Mouse (Mus musculus): ENCODE data around the gene Jak1. TPM values are rescaled to one million over a fixed set of nuclear protein-coding genes. Genes with fewer than 3 reads are reported as not detected.
A peak's percentile ranks its signal among the peaks of the same experiment; 100 is the strongest.

Gene Jak1
- polyA plus RNA-seq, 1 experiment from 2014 or later: 48.3 TPM

DNA sequence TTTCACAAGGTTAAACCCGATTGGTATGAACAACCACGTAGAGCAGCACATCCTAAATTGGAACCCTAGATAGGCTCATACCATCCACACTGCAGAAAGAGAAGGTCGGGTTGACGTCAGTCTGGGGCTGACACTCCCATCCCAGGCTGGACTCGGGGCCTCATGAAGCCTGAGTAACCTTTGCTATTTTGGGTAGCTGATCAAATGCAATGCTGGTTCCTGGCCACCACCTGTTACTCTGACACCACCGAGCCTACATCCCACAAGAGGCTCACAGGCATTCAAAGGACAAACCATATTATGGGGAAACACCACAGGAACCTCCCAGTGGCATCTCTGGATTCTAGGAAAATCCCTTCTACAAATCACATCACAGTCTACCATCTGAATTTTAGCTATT, 28.3 kb downstream of the Jak1 start:
- H3K9me3 ChIP-seq (replicated peaks; ENCODE audit: control insufficient read depth, low read length): no peaks in the 10 kb centered on the region
- 31% methylated on average over 6 of the region's 6 CpGs for WGBS (ENCODE audit: insufficient replicate concordance)
- no peak overlapping the region for H3K4me2 ChIP-seq (ENCODE audit: low read depth, low read length)
- H3K27ac ChIP-seq (ENCODE audit: low read length): no peak overlapping the region
- H3K9ac ChIP-seq (ENCODE audit: low read depth, low read length): no peak overlapping the region
- H3K4me1 ChIP-seq (ENCODE audit: control insufficient read depth, low read depth, low read length): peaks cover 58% of the 10 kb centered on the region
- ATAC-seq (ENCODE audit: low read depth): no peak
- H3K36me3 ChIP-seq (ENCODE audit: control insufficient read depth, insufficient read depth): no peaks in the 10 kb centered on the region
- H3K4me3 ChIP-seq (ENCODE audit: low read depth, low read length): no peak overlapping the region
- no peaks in the 10 kb centered on the region for H3K27me3 ChIP-seq (ENCODE audit: control insufficient read depth, insufficient read depth, low read depth, low read length)

DNA sequence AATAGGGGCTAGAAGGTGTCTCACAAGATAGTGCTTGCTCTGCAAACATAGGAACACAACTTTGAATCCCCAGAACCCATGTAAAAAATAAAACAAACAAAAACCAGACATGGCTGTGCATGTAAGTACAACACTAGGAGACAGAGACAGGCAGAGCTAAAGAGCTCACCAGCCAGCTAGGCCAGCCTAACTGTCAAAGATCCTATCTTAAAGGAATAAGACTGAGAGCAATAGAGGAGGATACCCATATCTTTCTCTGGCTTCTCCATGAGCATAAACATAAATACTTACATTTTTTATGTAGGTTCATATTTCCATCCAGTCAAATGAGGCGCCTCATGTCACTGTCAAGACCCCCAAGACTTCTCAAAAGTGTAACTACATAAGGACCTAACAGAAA, 29.1 kb downstream of the Jak1 start:
- no peaks in the 10 kb centered on the region for H3K27me3 ChIP-seq (ENCODE audit: control insufficient read depth, insufficient read depth, low read depth, low read length)
- no peak overlapping the region for H3K4me3 ChIP-seq (ENCODE audit: low read depth, low read length)
- H3K9ac ChIP-seq (ENCODE audit: low read depth, low read length): no peak overlapping the region
- peak overlapping the region; percentile 2 for H3K27ac ChIP-seq (ENCODE audit: low read length)
- H3K36me3 ChIP-seq (ENCODE audit: control insufficient read depth, insufficient read depth): no peaks in the 10 kb centered on the region
- peaks cover 58% of the 10 kb centered on the region for H3K4me1 ChIP-seq (ENCODE audit: control insufficient read depth, low read depth, low read length)
- no peak for ATAC-seq (ENCODE audit: low read depth)
- H3K4me2 ChIP-seq (ENCODE audit: low read depth, low read length): no peak overlapping the region
- WGBS (ENCODE audit: insufficient replicate concordance): 70% methylated on average over 1 of the region's 1 CpGs
- H3K9me3 ChIP-seq (replicated peaks; ENCODE audit: control insufficient read depth, low read length): no peaks in the 10 kb centered on the region

DNA sequence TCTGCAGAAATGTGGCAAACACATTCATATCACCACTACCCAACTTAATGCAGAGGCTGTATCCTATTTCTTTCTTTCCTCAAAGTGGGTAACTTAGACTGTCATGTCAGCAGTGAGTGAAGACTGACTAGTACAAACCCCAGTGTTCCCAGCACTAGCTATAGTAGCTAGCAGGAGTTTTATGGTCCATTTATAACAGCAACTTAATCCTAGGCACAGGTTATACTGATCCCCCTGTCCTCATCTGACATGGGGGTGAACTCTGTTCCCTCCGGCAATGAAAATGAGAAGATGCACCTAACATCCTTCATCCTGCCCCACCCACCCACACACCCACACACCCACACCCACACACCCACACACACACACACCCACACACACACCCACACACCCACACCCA, 30.3 kb downstream of the Jak1 start:
- Histone ChIP-seq H3K4me1 (ENCODE audit: control insufficient read depth, low read depth, low read length) (peaks cover 49% of the 10 kb centered on the region), H3K4me3 (ENCODE audit: low read depth, low read length) (no peak overlapping the region), H3K27ac (ENCODE audit: low read length) (peak overlapping the region; percentile 61), H3K27me3 (ENCODE audit: control insufficient read depth, insufficient read depth, low read depth, low read length) (no peaks in the 10 kb centered on the region), H3K9me3 (replicated peaks; ENCODE audit: control insufficient read depth, low read length) (no peaks in the 10 kb centered on the region), H3K9ac (ENCODE audit: low read depth, low read length) (no peak overlapping the region), H3K4me2 (ENCODE audit: low read depth, low read length) (peak overlapping the region; percentile 12; the same call in 1 of the 2 replicates), H3K36me3 (ENCODE audit: control insufficient read depth, insufficient read depth) (no peaks in the 10 kb centered on the region)
- WGBS (ENCODE audit: insufficient replicate concordance): 42% methylated on average over 1 of the region's 1 CpGs
- peak; percentile 12 for ATAC-seq (ENCODE audit: low read depth)

DNA sequence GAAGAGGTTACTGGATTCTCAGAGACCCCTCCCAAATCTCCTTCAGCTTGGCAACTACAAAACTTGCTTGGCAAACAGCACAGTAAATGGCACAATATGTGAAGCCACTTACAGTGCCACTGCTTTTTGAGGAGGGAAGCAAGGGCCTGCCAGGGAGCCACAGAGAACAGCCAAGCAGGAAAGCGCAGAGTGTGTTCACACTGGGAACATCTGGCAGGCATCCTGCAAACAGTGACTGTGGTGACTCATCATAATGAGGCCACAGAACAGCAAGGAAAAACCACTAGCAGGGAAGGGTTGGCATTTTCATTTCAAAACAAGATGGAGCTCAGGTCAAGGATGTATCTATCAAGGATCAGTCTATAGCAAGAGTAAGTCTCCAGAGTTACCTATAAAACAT, 30.8 kb downstream of the Jak1 start:
- Histone ChIP-seq H3K27me3 (ENCODE audit: control insufficient read depth, insufficient read depth, low read depth, low read length) (no peaks in the 10 kb centered on the region), H3K4me2 (ENCODE audit: low read depth, low read length) (peak overlapping the region; percentile 12; the same call in 1 of the 2 replicates), H3K27ac (ENCODE audit: low read length) (peak overlapping the region; percentile 61), H3K9me3 (replicated peaks; ENCODE audit: control insufficient read depth, low read length) (no peaks in the 10 kb centered on the region), H3K4me3 (ENCODE audit: low read depth, low read length) (no peak overlapping the region), H3K4me1 (ENCODE audit: control insufficient read depth, low read depth, low read length) (peaks cover 45% of the 10 kb centered on the region), H3K36me3 (ENCODE audit: control insufficient read depth, insufficient read depth) (no peaks in the 10 kb centered on the region), H3K9ac (ENCODE audit: low read depth, low read length) (no peak overlapping the region)
- peak; percentile 52 for ATAC-seq (ENCODE audit: low read depth)
- 35% methylated on average over 1 of the region's 1 CpGs for WGBS (ENCODE audit: insufficient replicate concordance)

DNA sequence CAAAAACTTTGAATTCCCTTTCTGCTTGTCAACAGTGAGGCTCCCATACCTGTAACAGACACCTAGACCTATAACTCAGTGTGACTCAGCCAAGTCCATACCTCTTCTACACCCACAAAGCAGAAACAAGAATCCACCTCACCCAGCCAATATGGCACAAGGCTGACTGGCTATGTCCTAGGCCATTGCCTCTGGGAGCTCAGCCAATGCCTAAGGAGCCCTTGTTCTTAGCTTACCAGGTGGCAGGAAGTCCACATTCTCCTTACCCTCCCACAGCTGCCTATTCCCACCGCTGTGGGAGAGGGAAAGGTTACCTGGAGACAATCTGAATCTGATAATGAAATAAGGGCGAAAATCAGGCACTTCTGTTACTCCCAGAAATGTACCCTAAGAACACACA, 34.5 kb downstream of the Jak1 start:
- 75% methylated on average over 2 of the region's 2 CpGs for WGBS (ENCODE audit: insufficient replicate concordance)
- Histone ChIP-seq H3K4me1 (ENCODE audit: control insufficient read depth, low read depth, low read length) (peaks cover 28% of the 10 kb centered on the region), H3K27me3 (ENCODE audit: control insufficient read depth, insufficient read depth, low read depth, low read length) (no peaks in the 10 kb centered on the region), H3K36me3 (ENCODE audit: control insufficient read depth, insufficient read depth) (no peaks in the 10 kb centered on the region), H3K27ac (ENCODE audit: low read length) (no peak overlapping the region), H3K4me2 (ENCODE audit: low read depth, low read length) (no peak overlapping the region), H3K9ac (ENCODE audit: low read depth, low read length) (no peak overlapping the region), H3K9me3 (replicated peaks; ENCODE audit: control insufficient read depth, low read length) (no peaks in the 10 kb centered on the region), H3K4me3 (ENCODE audit: low read depth, low read length) (no peak overlapping the region)
- no peak for ATAC-seq (ENCODE audit: low read depth)

DNA sequence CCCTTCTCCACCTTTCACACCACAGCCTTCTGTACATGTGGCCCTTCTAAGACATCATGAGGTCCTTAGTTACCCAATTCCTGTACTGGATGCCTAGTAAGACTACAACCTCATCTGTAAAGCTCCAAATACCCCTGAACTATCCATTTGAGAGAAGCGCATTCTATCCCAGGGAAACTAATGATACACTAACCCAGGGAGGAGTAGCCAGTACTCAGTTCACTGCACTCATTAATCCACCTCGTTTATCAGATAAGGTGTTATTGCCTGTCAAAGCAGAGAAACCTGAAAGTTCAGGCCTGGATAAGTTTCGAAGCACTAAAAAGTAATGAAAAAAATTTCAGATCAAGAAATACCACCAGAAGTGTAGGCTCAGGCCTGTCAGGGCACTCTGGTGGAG, 37.7 kb downstream of the Jak1 start:
- Histone ChIP-seq H3K9ac (ENCODE audit: low read depth, low read length) (no peak overlapping the region), H3K27me3 (ENCODE audit: control insufficient read depth, insufficient read depth, low read depth, low read length) (no peaks in the 10 kb centered on the region), H3K27ac (ENCODE audit: low read length) (no peak overlapping the region), H3K4me1 (ENCODE audit: control insufficient read depth, low read depth, low read length) (peaks cover 8% of the 10 kb centered on the region), H3K4me3 (ENCODE audit: low read depth, low read length) (no peak overlapping the region), H3K36me3 (ENCODE audit: control insufficient read depth, insufficient read depth) (no peaks in the 10 kb centered on the region), H3K4me2 (ENCODE audit: low read depth, low read length) (no peak overlapping the region), H3K9me3 (replicated peaks; ENCODE audit: control insufficient read depth, low read length) (no peaks in the 10 kb centered on the region)
- ATAC-seq (ENCODE audit: low read depth): no peak
- WGBS (ENCODE audit: insufficient replicate concordance): 63% methylated on average over 3 of the region's 3 CpGs

DNA sequence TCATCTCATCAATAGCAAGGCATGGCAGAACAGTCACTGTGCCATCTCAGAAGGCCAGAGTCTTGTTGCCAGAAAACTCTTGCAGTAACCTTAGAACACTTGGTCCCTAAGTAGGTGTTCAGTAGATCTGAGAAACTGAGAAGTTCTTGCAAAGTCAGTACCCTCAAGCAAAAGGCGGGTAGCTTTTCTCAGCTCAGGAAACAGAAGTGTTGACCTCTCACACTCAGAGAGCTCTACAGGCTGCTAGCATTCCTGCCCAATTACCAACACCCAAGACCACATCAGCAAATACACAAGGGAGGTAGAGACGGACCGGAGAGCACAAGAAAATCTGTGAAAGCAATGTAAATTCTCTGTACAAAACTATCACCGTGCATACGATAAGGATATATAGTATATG, 39.1 kb downstream of the Jak1 start:
- 78% methylated on average over 5 of the region's 5 CpGs for WGBS (ENCODE audit: insufficient replicate concordance)
- no peak overlapping the region for H3K4me3 ChIP-seq (ENCODE audit: low read depth, low read length)

DNA sequence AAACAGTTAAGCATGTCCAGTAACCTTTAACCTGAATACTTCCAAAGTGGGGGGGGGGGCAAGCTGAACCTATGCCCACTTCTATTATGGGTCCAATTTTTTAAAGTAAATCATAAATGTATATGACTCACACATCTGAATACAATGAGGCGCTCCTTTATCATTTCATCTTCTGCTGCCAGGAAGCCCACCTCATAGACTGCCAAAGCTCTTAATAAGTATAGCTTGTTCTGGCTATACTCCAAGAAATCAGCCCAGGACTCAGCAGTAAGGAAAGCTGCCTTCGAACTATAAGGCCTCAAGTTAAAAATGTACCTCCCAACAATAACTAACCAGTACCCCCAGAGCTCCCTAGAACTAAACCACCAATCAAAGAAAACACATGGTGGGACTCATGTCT, 44.1 kb downstream of the Jak1 start:
- H3K27me3 ChIP-seq (ENCODE audit: control insufficient read depth, insufficient read depth, low read depth, low read length): no peaks in the 10 kb centered on the region
- no peak overlapping the region for H3K9ac ChIP-seq (ENCODE audit: low read depth, low read length)

More for the DNA sequence above, 39.1 kb downstream of the Jak1 start:
- no peaks in the 10 kb centered on the region for H3K36me3 ChIP-seq (ENCODE audit: control insufficient read depth, insufficient read depth)
- H3K4me1 ChIP-seq (ENCODE audit: control insufficient read depth, low read depth, low read length): peaks cover 13% of the 10 kb centered on the region
- no peak overlapping the region for H3K27ac ChIP-seq (ENCODE audit: low read length)
- no peak overlapping the region for H3K9ac ChIP-seq (ENCODE audit: low read depth, low read length)
- H3K9me3 ChIP-seq (replicated peaks; ENCODE audit: control insufficient read depth, low read length): no peaks in the 10 kb centered on the region
- no peak for ATAC-seq (ENCODE audit: low read depth)
- no peaks in the 10 kb centered on the region for H3K27me3 ChIP-seq (ENCODE audit: control insufficient read depth, insufficient read depth, low read depth, low read length)
- no peak overlapping the region for H3K4me2 ChIP-seq (ENCODE audit: low read depth, low read length)

DNA sequence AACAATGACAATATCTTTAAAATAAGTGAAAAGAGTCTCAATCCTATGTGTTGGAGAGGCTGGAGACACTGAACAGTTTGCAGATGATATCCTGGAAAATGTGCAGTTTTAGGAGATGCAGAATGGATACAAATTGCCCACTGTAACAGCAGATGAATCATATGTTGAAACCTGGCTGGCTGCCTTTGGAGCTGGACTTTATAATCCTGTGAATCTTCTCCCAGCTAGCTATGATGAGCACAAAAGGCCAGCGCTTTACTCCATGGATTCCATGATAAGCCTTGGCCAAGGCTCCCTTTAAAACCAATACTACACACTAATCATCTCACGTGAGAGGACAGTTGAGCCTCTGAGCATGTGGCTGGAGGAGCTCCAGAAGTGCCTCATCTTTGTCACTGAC, 45.2 kb downstream of the Jak1 start:
- 70% methylated on average over 2 of the region's 2 CpGs for WGBS (ENCODE audit: insufficient replicate concordance)
- Histone ChIP-seq H3K4me2 (ENCODE audit: low read depth, low read length) (no peak overlapping the region), H3K27me3 (ENCODE audit: control insufficient read depth, insufficient read depth, low read depth, low read length) (no peaks in the 10 kb centered on the region), H3K27ac (ENCODE audit: low read length) (no peak overlapping the region), H3K4me1 (ENCODE audit: control insufficient read depth, low read depth, low read length) (peaks cover 9% of the 10 kb centered on the region), H3K9ac (ENCODE audit: low read depth, low read length) (no peak overlapping the region), H3K9me3 (replicated peaks; ENCODE audit: control insufficient read depth, low read length) (no peaks in the 10 kb centered on the region), H3K36me3 (ENCODE audit: control insufficient read depth, insufficient read depth) (no peaks in the 10 kb centered on the region), H3K4me3 (ENCODE audit: low read depth, low read length) (no peak overlapping the region)
- ATAC-seq (ENCODE audit: low read depth): no peak

More for the DNA sequence above, 44.1 kb downstream of the Jak1 start:
- Histone ChIP-seq H3K36me3 (ENCODE audit: control insufficient read depth, insufficient read depth) (no peaks in the 10 kb centered on the region), H3K4me3 (ENCODE audit: low read depth, low read length) (no peak overlapping the region), H3K27ac (ENCODE audit: low read length) (no peak overlapping the region), H3K4me2 (ENCODE audit: low read depth, low read length) (no peak overlapping the region), H3K9me3 (replicated peaks; ENCODE audit: control insufficient read depth, low read length) (no peaks in the 10 kb centered on the region), H3K4me1 (ENCODE audit: control insufficient read depth, low read depth, low read length) (peaks cover 9% of the 10 kb centered on the region)
- no peak for ATAC-seq (ENCODE audit: low read depth)
- WGBS (ENCODE audit: insufficient replicate concordance): 68% methylated on average over 2 of the region's 2 CpGs

Data from liver, embryonic 16.5 days (tissue).